Mouse (Mus musculus) left cerebral cortex, postnatal 14 days (tissue): ENCODE data around the gene Gm37240. TPM values are rescaled to one million over a fixed set of nuclear protein-coding genes. Genes with fewer than 3 reads are reported as not detected.
A peak's percentile ranks its signal among the peaks of the same experiment; 100 is the strongest.

Experiments used
- DNase-seq, 2 experiments: peaks; one replicate each; pipeline ENCODE4 v3.0.0; 2021 to 2022; ENCODE audit warnings: low spot score in 2 of 2, mixed read lengths in 1 of 2
- intact Hi-C: fragments of 180-260 bp; cut with DNase I; formaldehyde crosslinking; loops from one replicate; pipeline ENCODE4 v1.15.1; 2025
- total RNA-seq, 2 experiments: library from RNA; stranded (reverse); gene quantifications; 2 replicates each; pipeline ENCODE4 v1.2.3; 2021

Gm37240 gene
- total RNA-seq, 2 experiments from 2014 or later, result 1.9 to 3.2 TPM

GRCm38 (mm10) chr3:85301851-85302250 lies 585.5 kb downstream of the Gm37240 start:
- no peak for DNase-seq
- intact Hi-C loops, result no loop called here

GRCm38 (mm10) chr3:85301336-85301735 lies 586.0 kb downstream of the Gm37240 start:
- DNase-seq, result no peak
- intact Hi-C loops, result no loop called here

GRCm38 (mm10) chr3:85299649-85300550 lies 587.4 kb downstream of the Gm37240 start:
- peak; percentile 49 for DNase-seq
- intact Hi-C loops, result no loop called here

GRCm38 (mm10) chr3:85295229-85295628 lies 592.1 kb downstream of the Gm37240 start:
- DNase-seq, result peak; percentile 38 to 51
- intact Hi-C loops, result no loop called here

GRCm38 (mm10) chr3:85287627-85288026 lies 599.7 kb downstream of the Gm37240 start:
- DNase-seq, result no peak
- intact Hi-C loops, result no loop called here

- intact Hi-C loops, result no loop called here
- DNase-seq, result no peak
Measured at GRCm38 (mm10) chr3:85284483-85284882, 602.8 kb downstream of the Gm37240 start.

- peak in 1 of 2 experiments; percentile 1 for DNase-seq
- intact Hi-C loops, result no loop called here
Measured at GRCm38 (mm10) chr3:85282816-85283215, 604.5 kb downstream of the Gm37240 start.

- DNase-seq, result peak in 1 of 2 experiments; percentile 23
Measured at GRCm38 (mm10) chr3:85275075-85275474, 612.2 kb downstream of the Gm37240 start.

GRCm38 (mm10) chr3:85271491-85271890 lies 615.8 kb downstream of the Gm37240 start:
- intact Hi-C loops, result no loop called here
- DNase-seq, result peak in 1 of 2 experiments; percentile 1

More at GRCm38 (mm10) chr3:85275075-85275474, 612.2 kb downstream of the Gm37240 start:
- intact Hi-C loops, result no loop called here

- peak; percentile 9 to 28 for DNase-seq
- intact Hi-C loops, result no loop called here
Measured at GRCm38 (mm10) chr3:85264963-85265362, 622.4 kb downstream of the Gm37240 start.

- intact Hi-C loops, result no loop called here
- DNase-seq, result peak in 1 of 2 experiments; percentile 1
Measured at GRCm38 (mm10) chr3:85264546-85264945, 622.8 kb downstream of the Gm37240 start.

GRCm38 (mm10) chr3:85254526-85254925 lies 632.8 kb downstream of the Gm37240 start:
- intact Hi-C loops, result no loop called here
- DNase-seq, result no peak

GRCm38 (mm10) chr3:85251631-85252030 lies 635.7 kb downstream of the Gm37240 start:
- intact Hi-C loops, result no loop called here
- DNase-seq, result no peak

- intact Hi-C loops, result no loop called here
- DNase-seq, result no peak
Measured at GRCm38 (mm10) chr3:85246131-85246530, 641.2 kb downstream of the Gm37240 start.

GRCm38 (mm10) chr3:85236546-85236945 lies 650.8 kb downstream of the Gm37240 start:
- DNase-seq, result no peak
- intact Hi-C loops, result no loop called here

GRCm38 (mm10) chr3:85232846-85233245 lies 654.5 kb downstream of the Gm37240 start:
- peak in 1 of 2 experiments; percentile 1 for DNase-seq
- intact Hi-C loops, result no loop called here

- intact Hi-C loops, result no loop called here
- DNase-seq, result no peak
Measured at GRCm38 (mm10) chr3:85222046-85222445, 665.3 kb downstream of the Gm37240 start.

GRCm38 (mm10) chr3:85214926-85215325 lies 672.4 kb downstream of the Gm37240 start:
- DNase-seq, result peak in 1 of 2 experiments; percentile 15
- intact Hi-C loops, result no loop called here

- peak in 1 of 2 experiments; percentile 13 for DNase-seq
- intact Hi-C loops, result no loop called here
Measured at GRCm38 (mm10) chr3:85212751-85213350, 674.5 kb downstream of the Gm37240 start.
